Mouse (Mus musculus) adrenal gland (tissue): ENCODE measurements around the gene Pced1b.
"Not testable (repeated sequence)": the region's sequence is repeated elsewhere in the genome, so short reads cannot be mapped to it uniquely, and the experiment has no call there.

Experiments
- intact Hi-C: fragments of 180-260 bp; cut with DNase I; formaldehyde crosslinking; loops from one replicate; pipeline ENCODE4 v1.15.1; 2025
- long read RNA-seq, 2 experiments: library from polyadenylated mRNA; unstranded; transcript quantifications; one replicate each; pipeline ENCODE4 v2.0.0; 2020; ENCODE audit warnings: borderline replicate concordance in 1 of 2; ENCODE audit not compliant: insufficient replicate concordance in 1 of 2

Gene Pced1b
- long read RNA-seq, experiment 1, partial matches to known transcripts, result 0 of 2 reads
- long read RNA-seq, experiment 1, other reads (novel, unspliced or antisense), result 2 of 2 reads
- long read RNA-seq, experiment 2, partial matches to known transcripts, result 0 of 4 reads
- long read RNA-seq, experiment 2, other reads (novel, unspliced or antisense), result 4 of 4 reads

GRCm38 (mm10) chr15:97246911-97247790 is at the start of gene Pced1b, which contains the start of gene Amigo2:
Gene Pced1b (plus strand): TSS chr15:97247107.
Gene Amigo2 (minus strand): TSS chr15:97247287.
- intact Hi-C loops, result loop anchor here (10.0 kb wide), 1 partner anchor 128 kb away; no protein-coding TSS in a partner anchor

- intact Hi-C loops, result no loop called here
Observed at GRCm38 (mm10) chr15:97204889-97205288, 42.0 kb upstream of the Pced1b start.

GRCm38 (mm10) chr15:97205776-97206175 is 41.1 kb upstream of the Pced1b start:
- intact Hi-C loops, result no loop called here

- intact Hi-C loops, result no loop called here
Observed at GRCm38 (mm10) chr15:97206506-97206905, 40.4 kb upstream of the Pced1b start.

GRCm38 (mm10) chr15:97209754-97210153 is 37.2 kb upstream of the Pced1b start:
- intact Hi-C loops, result not testable (repeated sequence)

- intact Hi-C loops, result no loop called here
Observed at GRCm38 (mm10) chr15:97212501-97213477, 34.1 kb upstream of the Pced1b start.

GRCm38 (mm10) chr15:97216843-97217242 is 30.1 kb upstream of the Pced1b start:
- intact Hi-C loops, result no loop called here

- intact Hi-C loops, result no loop called here
Observed at GRCm38 (mm10) chr15:97223431-97223830, 23.5 kb upstream of the Pced1b start.

GRCm38 (mm10) chr15:97224003-97224402 is 22.9 kb upstream of the Pced1b start:
- intact Hi-C loops, result no loop called here

GRCm38 (mm10) chr15:97229494-97230077 is 17.3 kb upstream of the Pced1b start:
- intact Hi-C loops, result loop anchor here (10.0 kb wide), 2 partner anchors 235 to 355 kb away; no protein-coding TSS in a partner anchor

GRCm38 (mm10) chr15:97234076-97234475 is 12.8 kb upstream of the Pced1b start:
- intact Hi-C loops, result loop anchor here (10.0 kb wide), 2 partner anchors 231 to 351 kb away; no protein-coding TSS in a partner anchor

- intact Hi-C loops, result loop anchor here (5.0 to 10.0 kb wide), 4 partner anchors 38 to 350 kb away; no protein-coding TSS in a partner anchor
Observed at GRCm38 (mm10) chr15:97235183-97235582, 11.7 kb upstream of the Pced1b start.

GRCm38 (mm10) chr15:97236943-97237342 is 10.0 kb upstream of the Pced1b start:
- intact Hi-C loops, result loop anchor here (5.0 to 10.0 kb wide), 4 partner anchors 40 to 348 kb away; no protein-coding TSS in a partner anchor

- intact Hi-C loops, result loop anchor here (10.0 kb wide), 1 partner anchor 129 kb away; no protein-coding TSS in a partner anchor
Observed at GRCm38 (mm10) chr15:97245392-97245791, 1.5 kb upstream of the Pced1b start.

GRCm38 (mm10) chr15:97246256-97246655 is 651 bp upstream of the Pced1b start:
- intact Hi-C loops, result loop anchor here (10.0 kb wide), 1 partner anchor 129 kb away; no protein-coding TSS in a partner anchor

GRCm38 (mm10) chr15:97247791-97248161 is 869 bp downstream of the Pced1b start:
- intact Hi-C loops, result loop anchor here (10.0 kb wide), 1 partner anchor 127 kb away; no protein-coding TSS in a partner anchor

- intact Hi-C loops, result loop anchor here (10.0 kb wide), 1 partner anchor 127 kb away; no protein-coding TSS in a partner anchor
Observed at GRCm38 (mm10) chr15:97248296-97248695, 1.4 kb downstream of the Pced1b start.

GRCm38 (mm10) chr15:97249322-97249721 is 2.4 kb downstream of the Pced1b start:
- intact Hi-C loops, result loop anchor here (10.0 kb wide), 1 partner anchor 125 kb away; no protein-coding TSS in a partner anchor

GRCm38 (mm10) chr15:97252493-97253034 is 5.7 kb downstream of the Pced1b start:
- intact Hi-C loops, result no loop called here

GRCm38 (mm10) chr15:97254375-97254774 is 7.5 kb downstream of the Pced1b start:
- intact Hi-C loops, result no loop called here
